Mouse (Mus musculus): ENCODE data around the gene Papola. TPM values are rescaled to one million over a fixed set of nuclear protein-coding genes. Genes with fewer than 3 reads are reported as not detected.

The Papola gene
- polyA plus RNA-seq, 1 experiment from 2014 or later = 150 TPM

DNA sequence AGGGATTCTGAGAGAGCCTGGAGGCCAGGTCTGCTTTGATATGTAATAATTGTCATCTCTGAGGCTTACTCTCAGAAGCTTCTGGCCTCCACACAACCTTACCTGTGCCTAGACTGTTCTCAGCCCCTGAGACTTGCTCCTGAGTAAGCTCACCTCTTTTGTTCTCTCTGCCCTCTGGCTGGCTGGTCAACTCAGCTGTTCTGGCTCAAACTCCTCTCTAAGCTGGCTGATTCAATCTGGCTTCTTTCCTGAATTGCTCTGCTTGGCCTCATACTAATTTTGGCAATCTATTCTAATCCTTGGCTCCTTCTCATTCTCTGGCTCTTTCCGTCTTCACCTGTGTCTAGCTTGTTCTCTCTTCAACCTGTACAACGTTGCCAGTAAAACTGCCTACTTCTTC is 25.6 kb upstream of the Papola start:
- H3K9me3 ChIP-seq (replicated peaks; ENCODE audit: control insufficient read depth, low read length, poor library complexity, severe bottlenecking) = no peaks in the 10 kb centered on the region
- H3K4me2 ChIP-seq (ENCODE audit: low read length) = no peak overlapping the region
- H3K4me3 ChIP-seq (ENCODE audit: low read depth, low read length) = no peak overlapping the region
- no peak for ATAC-seq
- no peaks in the 10 kb centered on the region for H3K36me3 ChIP-seq (ENCODE audit: control insufficient read depth, insufficient read depth, low read length)
- no peak overlapping the region for H3K9ac ChIP-seq (ENCODE audit: low read depth, low read length)
- 93% methylated on average over 2 of the region's 2 CpGs for WGBS
- no peaks in the 10 kb centered on the region for H3K27me3 ChIP-seq (ENCODE audit: control insufficient read depth, insufficient read depth, low read depth, low read length)
- no peak overlapping the region for H3K27ac ChIP-seq (ENCODE audit: low read length)
- H3K4me1 ChIP-seq (ENCODE audit: control insufficient read depth, insufficient read depth, low read length) = no peaks in the 10 kb centered on the region

DNA sequence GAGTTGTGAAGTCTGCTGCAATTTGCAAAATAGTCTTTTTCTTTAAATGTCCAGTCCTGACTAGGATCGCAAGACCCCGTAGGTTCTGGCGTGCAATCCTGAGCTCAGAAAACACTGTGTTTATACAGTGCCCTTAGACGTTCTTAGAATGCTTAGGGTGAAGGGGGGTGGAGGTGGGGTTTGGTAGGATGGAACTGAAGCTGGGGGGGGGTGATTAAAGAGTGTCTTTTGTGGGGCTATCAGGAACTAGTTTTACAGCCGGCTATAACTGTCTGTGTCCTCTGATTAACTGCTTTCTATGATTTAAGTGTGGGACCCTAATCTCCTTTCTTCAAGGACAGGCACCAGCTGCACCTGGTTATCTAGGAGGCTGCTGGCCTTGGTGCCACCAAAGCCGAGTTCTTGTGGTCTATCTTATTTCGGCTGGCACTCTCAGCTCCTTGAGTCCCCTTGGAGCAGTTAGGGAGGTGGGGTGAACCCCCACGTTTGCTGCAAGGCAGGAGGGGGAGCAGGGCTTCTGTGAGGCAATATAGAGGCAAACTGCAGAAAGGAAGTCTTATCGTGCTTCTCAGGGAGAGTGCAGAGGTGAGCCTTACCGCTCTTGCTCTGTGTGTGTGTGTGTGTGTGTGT is 24.5 kb upstream of the Papola start:
- no peaks in the 10 kb centered on the region for H3K9me3 ChIP-seq (replicated peaks; ENCODE audit: control insufficient read depth, low read length, poor library complexity, severe bottlenecking)
- no peak for ATAC-seq
- WGBS = 73% methylated on average over 10 of the region's 10 CpGs

DNA sequence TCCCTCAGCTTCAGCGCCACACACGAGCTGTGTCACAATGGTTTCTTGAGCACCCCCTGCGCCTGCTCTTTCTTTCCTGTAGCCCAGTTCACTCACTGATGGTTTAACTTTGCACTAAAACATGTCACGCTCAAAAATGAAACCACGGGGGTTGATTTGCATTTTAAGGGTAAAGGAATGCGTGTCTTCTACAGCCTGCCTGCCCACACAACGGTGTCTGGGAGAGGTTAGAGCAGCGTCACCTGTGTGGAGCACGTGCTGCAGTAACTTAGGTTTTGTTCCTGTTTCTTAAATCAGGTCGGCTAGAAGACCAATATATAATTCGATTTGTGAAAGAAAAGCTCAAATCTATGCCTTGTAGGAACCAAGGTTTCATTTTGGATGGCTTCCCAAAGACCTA is 23.3 kb upstream of the Papola start:
- 61% methylated on average over 11 of the region's 11 CpGs for WGBS
- Histone ChIP-seq H3K27me3 (ENCODE audit: control insufficient read depth, insufficient read depth, low read depth, low read length) (no peaks in the 10 kb centered on the region), H3K4me3 (ENCODE audit: low read depth, low read length) (no peak overlapping the region), H3K36me3 (ENCODE audit: control insufficient read depth, insufficient read depth, low read length) (no peaks in the 10 kb centered on the region), H3K9ac (ENCODE audit: low read depth, low read length) (no peak overlapping the region), H3K27ac (ENCODE audit: low read length) (no peak overlapping the region), H3K4me2 (ENCODE audit: low read length) (no peak overlapping the region), H3K9me3 (replicated peaks; ENCODE audit: control insufficient read depth, low read length, poor library complexity, severe bottlenecking) (no peaks in the 10 kb centered on the region), H3K4me1 (ENCODE audit: control insufficient read depth, insufficient read depth, low read length) (no peaks in the 10 kb centered on the region)
- ATAC-seq = no peak

More for the DNA sequence above, 24.5 kb upstream of the Papola start:
- no peak overlapping the region for H3K4me2 ChIP-seq (ENCODE audit: low read length)
- H3K27ac ChIP-seq (ENCODE audit: low read length) = no peak overlapping the region
- H3K4me3 ChIP-seq (ENCODE audit: low read depth, low read length) = no peak overlapping the region
- H3K4me1 ChIP-seq (ENCODE audit: control insufficient read depth, insufficient read depth, low read length) = no peaks in the 10 kb centered on the region
- no peak overlapping the region for H3K9ac ChIP-seq (ENCODE audit: low read depth, low read length)
- no peaks in the 10 kb centered on the region for H3K36me3 ChIP-seq (ENCODE audit: control insufficient read depth, insufficient read depth, low read length)
- H3K27me3 ChIP-seq (ENCODE audit: control insufficient read depth, insufficient read depth, low read depth, low read length) = no peaks in the 10 kb centered on the region

DNA sequence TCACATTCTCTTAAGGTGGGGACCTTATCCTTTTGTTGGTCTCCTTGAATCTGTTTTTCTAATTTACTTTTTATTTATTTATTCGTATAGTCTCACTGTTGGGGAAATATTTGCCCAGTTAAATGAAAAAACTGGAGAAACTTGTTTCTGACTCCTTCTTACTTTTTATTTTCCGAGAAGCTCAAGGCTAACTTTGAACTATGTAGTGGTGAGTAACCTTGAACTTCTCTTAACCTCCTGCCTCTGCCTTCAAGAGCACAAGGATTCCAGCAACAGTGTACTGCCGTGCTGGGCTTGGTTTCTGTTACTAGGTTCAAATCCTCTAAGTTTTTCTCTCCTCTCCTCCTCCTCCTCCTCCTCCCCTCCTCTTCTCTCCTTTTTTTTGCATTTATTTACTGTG is 22.9 kb upstream of the Papola start:
- H3K9me3 ChIP-seq (replicated peaks; ENCODE audit: control insufficient read depth, low read length, poor library complexity, severe bottlenecking) = no peaks in the 10 kb centered on the region

DNA sequence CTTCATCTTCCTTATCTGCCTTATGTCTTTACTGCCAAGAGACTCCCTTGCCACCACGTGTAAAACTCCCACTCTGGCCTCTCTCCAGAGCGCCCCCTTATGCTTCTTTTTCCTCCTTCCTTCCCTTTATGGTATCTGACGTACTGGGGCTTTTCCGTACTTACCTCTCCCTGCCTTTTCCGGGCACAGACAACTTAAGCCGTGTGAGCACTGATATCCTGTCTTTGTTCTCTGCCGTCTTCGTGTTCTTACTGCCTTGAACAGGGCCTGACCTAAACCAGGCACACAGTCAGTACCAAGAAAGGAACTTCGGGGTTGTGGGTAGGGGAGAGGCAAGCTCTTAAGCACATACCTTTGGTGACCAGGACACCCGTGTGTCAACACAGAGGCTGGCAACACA is 14.8 kb upstream of the Papola start:
- Histone ChIP-seq H3K27ac (ENCODE audit: low read length) (no peak overlapping the region), H3K9ac (ENCODE audit: low read depth, low read length) (no peak overlapping the region), H3K4me3 (ENCODE audit: low read depth, low read length) (no peak overlapping the region), H3K27me3 (ENCODE audit: control insufficient read depth, insufficient read depth, low read depth, low read length) (no peaks in the 10 kb centered on the region), H3K4me2 (ENCODE audit: low read length) (no peak overlapping the region), H3K36me3 (ENCODE audit: control insufficient read depth, insufficient read depth, low read length) (no peaks in the 10 kb centered on the region), H3K4me1 (ENCODE audit: control insufficient read depth, insufficient read depth, low read length) (no peaks in the 10 kb centered on the region), H3K9me3 (replicated peaks; ENCODE audit: control insufficient read depth, low read length, poor library complexity, severe bottlenecking) (no peaks in the 10 kb centered on the region)
- WGBS = 75% methylated on average over 10 of the region's 10 CpGs
- ATAC-seq = no peak

More for the DNA sequence above, 22.9 kb upstream of the Papola start:
- no peak for ATAC-seq
- Histone ChIP-seq H3K4me3 (ENCODE audit: low read depth, low read length) (no peak overlapping the region), H3K27ac (ENCODE audit: low read length) (no peak overlapping the region), H3K4me2 (ENCODE audit: low read length) (no peak overlapping the region), H3K27me3 (ENCODE audit: control insufficient read depth, insufficient read depth, low read depth, low read length) (no peaks in the 10 kb centered on the region), H3K36me3 (ENCODE audit: control insufficient read depth, insufficient read depth, low read length) (no peaks in the 10 kb centered on the region), H3K9ac (ENCODE audit: low read depth, low read length) (no peak overlapping the region), H3K4me1 (ENCODE audit: control insufficient read depth, insufficient read depth, low read length) (no peaks in the 10 kb centered on the region)
- WGBS = 79% methylated on average over 3 of the region's 3 CpGs

DNA sequence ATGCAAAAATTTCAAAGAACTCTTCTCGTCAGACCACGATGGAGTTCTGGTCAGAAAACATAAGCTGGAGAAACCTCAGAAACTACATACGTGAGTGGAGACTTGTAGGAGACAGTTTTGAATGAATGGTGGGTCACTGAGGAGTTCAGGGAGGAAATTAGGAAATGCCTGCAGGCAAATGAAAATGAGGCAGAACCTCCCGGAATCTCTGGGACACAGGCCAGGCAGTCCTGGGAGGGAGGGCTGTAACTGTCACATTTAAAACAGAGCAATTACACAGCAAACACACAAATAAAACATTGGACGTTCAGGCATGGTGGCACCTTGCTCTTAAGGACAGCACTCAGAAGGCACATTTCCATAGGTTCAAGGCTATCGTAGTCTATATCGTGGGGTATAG is 9.6 kb upstream of the Papola start:
- WGBS = 86% methylated on average over 7 of the region's 7 CpGs
- ATAC-seq = no peak

DNA sequence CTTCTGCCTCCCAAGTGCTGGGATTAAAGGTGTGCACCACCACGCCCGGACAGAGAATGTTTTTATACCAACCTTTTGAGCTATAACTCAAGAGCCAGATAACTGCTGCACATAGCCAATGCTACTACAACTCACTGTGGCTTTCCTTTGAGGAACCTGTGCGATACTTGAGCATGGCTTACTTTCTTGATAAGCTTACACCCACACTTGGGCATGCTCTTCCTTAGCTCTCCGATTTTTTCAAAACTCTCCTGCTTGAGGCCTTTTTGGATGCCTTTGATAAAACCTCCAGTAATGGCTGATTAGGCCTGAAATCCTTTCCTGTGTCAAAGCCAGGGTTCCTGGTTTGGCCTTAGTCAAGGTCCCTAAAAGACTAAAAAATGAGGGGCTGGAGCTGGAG is 6.8 kb upstream of the Papola start:
- Histone ChIP-seq H3K9me3 (replicated peaks; ENCODE audit: control insufficient read depth, low read length, poor library complexity, severe bottlenecking) (no peaks in the 10 kb centered on the region), H3K9ac (ENCODE audit: low read depth, low read length) (no peak overlapping the region), H3K27ac (ENCODE audit: low read length) (no peak overlapping the region), H3K4me3 (ENCODE audit: low read depth, low read length) (no peak overlapping the region), H3K36me3 (ENCODE audit: control insufficient read depth, insufficient read depth, low read length) (no peaks in the 10 kb centered on the region), H3K27me3 (ENCODE audit: control insufficient read depth, insufficient read depth, low read depth, low read length) (no peaks in the 10 kb centered on the region), H3K4me1 (ENCODE audit: control insufficient read depth, insufficient read depth, low read length) (no peaks in the 10 kb centered on the region), H3K4me2 (ENCODE audit: low read length) (no peak overlapping the region)
- 96% methylated on average over 4 of the region's 4 CpGs for WGBS
- ATAC-seq = no peak

More for the DNA sequence above, 9.6 kb upstream of the Papola start:
- Histone ChIP-seq H3K27ac (ENCODE audit: low read length) (no peak overlapping the region), H3K4me2 (ENCODE audit: low read length) (no peak overlapping the region), H3K4me3 (ENCODE audit: low read depth, low read length) (no peak overlapping the region), H3K9me3 (replicated peaks; ENCODE audit: control insufficient read depth, low read length, poor library complexity, severe bottlenecking) (no peaks in the 10 kb centered on the region), H3K9ac (ENCODE audit: low read depth, low read length) (no peak overlapping the region), H3K36me3 (ENCODE audit: control insufficient read depth, insufficient read depth, low read length) (no peaks in the 10 kb centered on the region), H3K27me3 (ENCODE audit: control insufficient read depth, insufficient read depth, low read depth, low read length) (no peaks in the 10 kb centered on the region), H3K4me1 (ENCODE audit: control insufficient read depth, insufficient read depth, low read length) (no peaks in the 10 kb centered on the region)

DNA sequence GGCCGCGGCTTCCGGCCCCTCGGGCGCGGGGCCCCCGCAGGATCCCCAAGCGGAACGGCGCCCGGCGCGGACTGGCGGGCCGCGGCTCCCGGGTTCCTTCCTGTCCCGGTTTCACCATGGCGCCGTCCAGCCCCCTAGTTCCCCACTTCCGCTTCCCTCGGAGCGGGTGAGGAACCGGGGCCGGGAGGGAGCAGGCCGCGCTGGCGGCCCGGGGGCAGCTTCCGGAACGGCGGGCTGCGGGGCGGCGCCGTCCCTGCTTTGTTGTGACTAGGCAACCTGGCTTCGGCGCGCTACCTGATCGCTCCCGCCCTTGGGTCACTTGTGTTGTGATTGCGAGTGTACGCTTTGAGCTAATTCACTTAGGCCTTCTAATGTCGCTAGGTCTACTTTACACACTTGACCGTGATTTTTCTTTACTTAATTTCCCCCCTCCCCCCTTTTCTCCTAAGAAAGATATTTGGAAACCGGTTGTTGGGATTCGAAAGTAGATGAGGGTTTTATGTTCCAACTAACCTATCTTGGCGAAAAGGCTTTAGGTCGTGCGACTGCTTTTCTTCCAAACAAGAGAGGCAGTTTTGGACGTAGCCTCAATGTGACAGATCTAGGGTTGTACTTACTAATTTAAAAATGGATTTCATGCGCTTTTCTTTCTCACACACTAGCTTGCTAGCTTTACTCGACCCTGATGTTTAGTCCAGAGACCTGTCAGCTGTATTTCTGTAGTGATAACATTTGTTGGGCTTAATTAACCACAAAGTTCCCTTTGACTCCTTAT is 693 bp downstream of the Papola start:
- Histone ChIP-seq H3K36me3 (ENCODE audit: control insufficient read depth, insufficient read depth, low read length) (no peaks in the 10 kb centered on the region), H3K4me2 (ENCODE audit: low read length) (peak overlapping the region; percentile 79), H3K27me3 (ENCODE audit: control insufficient read depth, insufficient read depth, low read depth, low read length) (no peaks in the 10 kb centered on the region), H3K27ac (ENCODE audit: low read length) (peak overlapping the region; percentile 97), H3K9me3 (replicated peaks; ENCODE audit: control insufficient read depth, low read length, poor library complexity, severe bottlenecking) (no peaks in the 10 kb centered on the region), H3K4me1 (ENCODE audit: control insufficient read depth, insufficient read depth, low read length) (peaks cover 17% of the 10 kb centered on the region), H3K4me3 (ENCODE audit: low read depth, low read length) (peak overlapping the region; percentile 89), H3K9ac (ENCODE audit: low read depth, low read length) (peak overlapping the region; percentile 89)
- under 1% methylated on average over 42 of the region's 53 CpGs for WGBS
- ATAC-seq = peak; percentile 57

DNA sequence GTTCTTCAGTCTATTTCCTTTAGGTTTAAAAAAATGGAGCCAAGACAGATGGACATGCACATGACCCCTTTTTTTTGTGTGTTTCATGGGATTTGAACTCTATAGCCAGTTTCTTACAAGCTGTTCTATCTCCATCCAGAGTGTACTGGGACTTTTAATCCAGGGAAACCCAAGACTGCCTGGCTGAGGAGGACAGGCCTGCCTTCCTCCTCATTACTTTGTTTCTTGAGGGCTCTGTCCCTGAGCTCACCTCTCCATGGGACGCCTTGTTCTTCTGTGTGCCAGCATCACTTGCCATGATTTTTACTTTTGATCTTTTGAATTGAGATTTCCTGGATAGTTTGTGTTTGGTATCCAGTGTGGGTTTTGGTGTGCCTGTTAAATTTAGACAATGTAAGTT is 1.6 kb downstream of the Papola start:
- Histone ChIP-seq H3K4me2 (ENCODE audit: low read length) (peak overlapping the region; percentile 79), H3K4me1 (ENCODE audit: control insufficient read depth, insufficient read depth, low read length) (peaks cover 17% of the 10 kb centered on the region), H3K9ac (ENCODE audit: low read depth, low read length) (0 out of 2 replicates have a peak overlapping the region, but pooled peaks have one; percentile 26), H3K27ac (ENCODE audit: low read length) (no peak overlapping the region), H3K9me3 (replicated peaks; ENCODE audit: control insufficient read depth, low read length, poor library complexity, severe bottlenecking) (no peaks in the 10 kb centered on the region), H3K36me3 (ENCODE audit: control insufficient read depth, insufficient read depth, low read length) (no peaks in the 10 kb centered on the region), H3K27me3 (ENCODE audit: control insufficient read depth, insufficient read depth, low read depth, low read length) (no peaks in the 10 kb centered on the region), H3K4me3 (ENCODE audit: low read depth, low read length) (peak overlapping the region; percentile 89)
- ATAC-seq = no peak
- 88% methylated on average over 1 of the region's 1 CpGs for WGBS

All from midbrain, embryonic 16.5 days (tissue).